Mouse (Mus musculus) MN1 (cell line): ENCODE data around the gene Ints4.
"Not testable (repeated sequence)": the region's sequence is repeated elsewhere in the genome, so short reads cannot be mapped to it uniquely, and the experiment has no call there.

Experiments used
- DNase-seq: peaks from one replicate; pipeline ENCODE4 v3.0.0-alpha.2; 2016; ENCODE audit warnings: low spot score

The Ints4 gene

DNA sequence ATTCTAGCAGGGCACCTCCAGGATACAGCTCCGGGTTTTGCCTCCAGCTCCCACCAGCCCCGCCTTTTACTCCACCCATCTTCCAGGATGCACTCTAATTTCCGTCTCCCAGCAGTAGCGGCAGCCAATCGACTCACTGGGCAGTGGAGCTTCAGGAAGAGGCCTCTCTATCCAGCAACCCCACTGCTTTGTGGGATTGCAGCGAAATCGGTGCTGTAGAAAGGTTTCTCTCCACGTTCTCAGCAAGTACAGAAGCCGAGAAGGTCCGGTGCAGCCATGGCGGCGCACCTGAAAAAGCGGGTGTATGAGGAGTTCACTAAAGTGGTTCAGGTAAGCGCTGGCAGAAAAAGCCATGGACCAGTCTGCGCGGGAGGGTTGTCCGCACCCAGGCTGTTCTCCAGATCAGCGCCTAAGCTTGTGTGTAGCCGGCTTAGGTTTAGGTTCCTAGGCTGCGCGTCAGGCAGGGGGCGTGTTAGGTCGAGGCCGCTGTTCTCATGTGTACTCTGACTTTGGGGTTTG lies at the start of gene Ints4:
Gene Ints4, plus strand, starts transcription at position 136 of the 519 bp plus-strand sequence.
- peak; percentile 93 for DNase-seq

DNA sequence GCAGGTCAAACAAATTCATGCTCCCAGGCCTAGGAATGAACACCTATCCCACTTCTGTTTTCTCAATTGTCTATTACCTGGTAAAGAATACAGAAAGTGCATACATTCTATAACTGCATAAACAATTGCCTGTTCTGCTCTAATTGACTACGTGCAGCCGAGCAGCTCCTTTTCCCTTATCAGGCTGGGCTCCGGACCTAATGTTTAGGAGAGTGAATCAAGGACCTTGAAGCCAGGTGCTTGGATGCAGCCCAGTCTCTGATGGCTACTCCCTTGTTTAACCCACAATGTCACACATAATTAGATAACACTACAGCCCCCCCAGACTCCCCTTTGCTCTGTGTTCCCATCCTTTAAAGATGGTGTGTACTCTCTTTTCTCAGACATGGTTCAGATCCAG lies 47.2 kb upstream of the Ints4 start:
- not testable (repeated sequence) for DNase-seq

DNA sequence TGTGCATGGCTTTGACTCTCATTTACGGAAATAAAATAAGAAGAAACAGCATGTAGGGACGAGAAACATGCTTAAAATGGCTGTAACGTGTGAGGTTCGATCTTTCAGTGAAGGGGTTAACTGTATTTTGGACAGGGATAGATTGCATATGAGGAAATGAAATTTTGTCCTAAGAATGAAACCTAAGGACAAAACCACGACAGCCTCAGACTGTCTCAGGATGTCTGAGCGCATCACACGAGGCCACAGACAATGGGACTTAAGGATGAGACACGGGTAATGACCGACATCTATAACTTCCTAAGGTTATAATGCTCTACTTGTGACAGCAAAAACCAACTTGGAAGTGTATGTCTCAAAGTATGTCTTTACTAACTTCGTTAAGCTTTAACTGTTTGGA lies 46.2 kb upstream of the Ints4 start:
- no peak for DNase-seq

DNA sequence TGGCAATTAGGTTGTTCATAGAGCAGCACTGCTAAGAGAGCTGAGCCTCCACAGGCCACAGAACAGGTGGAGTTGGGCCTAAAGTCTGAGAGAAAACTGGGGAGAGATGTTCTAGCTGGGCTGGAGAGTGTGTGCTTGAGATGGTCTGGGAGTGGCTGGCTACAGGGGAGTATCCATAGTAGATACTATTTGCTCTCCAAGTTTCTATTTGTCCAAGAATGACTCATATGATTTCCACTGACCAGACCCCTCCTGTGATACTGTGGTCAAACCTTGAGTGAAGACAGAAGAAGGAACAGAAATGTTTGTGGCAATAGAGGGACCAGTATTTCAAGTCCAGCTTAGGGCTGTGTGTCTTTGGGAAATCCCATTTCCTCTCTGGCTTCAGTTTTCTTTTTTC lies 41.8 kb upstream of the Ints4 start:
- no peak for DNase-seq

DNA sequence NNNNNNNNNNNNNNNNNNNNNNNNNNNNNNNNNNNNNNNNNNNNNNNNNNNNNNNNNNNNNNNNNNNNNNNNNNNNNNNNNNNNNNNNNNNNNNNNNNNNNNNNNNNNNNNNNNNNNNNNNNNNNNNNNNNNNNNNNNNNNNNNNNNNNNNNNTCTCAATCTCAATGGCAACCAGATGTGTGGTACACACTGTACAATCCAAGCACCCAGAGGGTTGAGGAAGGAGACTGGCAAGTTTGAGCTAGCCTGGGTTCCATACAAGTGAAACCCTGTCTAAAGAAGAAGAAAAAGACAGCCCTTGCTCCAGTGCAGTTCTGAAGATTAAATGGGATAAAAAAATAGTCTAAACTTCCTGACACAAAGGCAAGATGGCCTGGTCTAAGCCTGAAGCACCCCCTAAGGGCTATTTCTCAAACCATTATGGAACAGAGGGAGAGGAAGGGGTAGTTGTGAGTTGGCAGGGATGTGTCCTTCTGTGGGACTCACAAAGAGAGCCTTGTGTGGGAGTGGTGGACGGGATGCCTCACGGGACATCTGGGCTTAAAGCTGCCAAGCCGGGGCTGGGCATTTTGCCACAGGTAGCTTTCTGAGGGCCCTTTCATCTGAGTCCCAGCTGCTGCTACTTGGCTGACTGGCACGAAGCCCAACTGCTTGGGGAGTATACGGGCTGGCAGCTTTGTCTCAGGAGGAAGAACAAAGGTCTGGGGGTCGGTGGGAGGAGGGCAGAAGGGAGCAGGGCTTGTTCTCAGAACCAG lies 34.4 kb upstream of the Ints4 start:
- DNase-seq, result peak; percentile 92

DNA sequence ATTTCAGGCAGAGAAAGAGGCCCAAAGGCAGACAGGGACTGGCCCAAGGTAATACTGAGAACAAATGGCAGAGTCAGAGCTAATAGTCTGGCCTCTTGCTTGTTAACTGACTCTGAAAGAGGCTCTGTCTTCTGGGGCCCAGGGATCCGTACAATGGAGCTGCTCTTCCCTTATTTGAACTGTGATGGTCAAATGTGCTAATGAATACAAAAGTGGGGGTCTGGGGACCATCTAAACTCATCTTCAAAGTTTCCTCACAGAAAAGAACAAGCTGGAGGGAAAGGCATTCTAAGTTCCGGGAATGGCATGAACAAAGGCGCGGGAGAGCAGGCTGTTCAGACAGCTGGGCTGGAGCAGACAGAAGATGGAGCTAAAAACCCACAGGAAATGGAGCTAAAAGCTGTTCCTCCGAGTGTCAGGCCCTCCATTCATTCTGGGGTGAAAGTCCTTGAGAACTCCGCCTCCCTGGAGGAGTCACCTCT lies 33.7 kb upstream of the Ints4 start:
- DNase-seq, result peak; percentile 30

DNA sequence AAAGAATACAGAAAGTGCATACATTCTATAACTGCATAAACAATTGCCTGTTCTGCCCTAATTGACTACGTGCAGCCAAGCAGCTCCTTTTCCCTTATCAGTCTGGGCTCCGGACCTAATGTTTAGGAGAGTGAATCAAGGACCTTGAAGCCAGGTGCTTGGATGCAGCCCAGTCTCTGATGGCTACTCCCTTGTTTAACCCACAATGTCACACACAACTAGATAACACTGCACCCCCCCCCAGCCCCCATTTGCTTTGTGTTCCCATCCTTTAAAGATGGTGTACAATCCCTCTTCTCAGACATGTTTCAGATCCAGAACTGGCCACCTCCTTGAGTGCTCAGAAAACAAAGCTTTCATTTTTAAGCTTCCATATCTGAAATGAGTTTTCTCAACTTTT lies 29.7 kb upstream of the Ints4 start, which contains the start of gene Kctd14:
Gene Kctd14, plus strand, starts transcription at position 301 of the 400 bp plus-strand sequence.
- DNase-seq, result not testable (repeated sequence)

- no peak for DNase-seq
Measured at GRCm38 (mm10) chr7:97452196-97452595, 28.6 kb upstream of the Ints4 start.

GRCm38 (mm10) chr7:97453141-97453921 lies 27.4 kb upstream of the Ints4 start:
- DNase-seq, result no peak

- DNase-seq, result no peak
Measured at GRCm38 (mm10) chr7:97454795-97455194, 26.0 kb upstream of the Ints4 start.

DNA sequence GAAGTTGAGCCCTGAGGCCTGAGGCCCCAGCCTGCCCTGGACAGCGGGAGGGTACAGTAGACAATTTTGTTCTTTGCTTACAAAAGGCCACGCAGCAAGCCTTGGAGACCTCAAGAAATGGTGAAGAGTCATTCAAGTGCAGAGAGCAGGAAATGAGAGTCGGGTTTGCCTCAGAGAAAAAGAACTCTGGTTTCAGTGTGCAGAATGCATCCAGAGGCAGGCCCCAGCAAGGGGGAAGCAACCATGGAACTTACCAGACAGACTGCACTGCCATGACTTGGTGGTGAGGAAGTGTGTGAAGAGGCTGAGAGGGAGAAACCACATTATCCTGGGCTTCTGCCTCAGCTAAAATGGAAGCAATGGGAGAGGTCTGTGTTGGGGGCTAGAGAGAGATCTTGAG lies 25.2 kb upstream of the Ints4 start:
- DNase-seq, result no peak

DNA sequence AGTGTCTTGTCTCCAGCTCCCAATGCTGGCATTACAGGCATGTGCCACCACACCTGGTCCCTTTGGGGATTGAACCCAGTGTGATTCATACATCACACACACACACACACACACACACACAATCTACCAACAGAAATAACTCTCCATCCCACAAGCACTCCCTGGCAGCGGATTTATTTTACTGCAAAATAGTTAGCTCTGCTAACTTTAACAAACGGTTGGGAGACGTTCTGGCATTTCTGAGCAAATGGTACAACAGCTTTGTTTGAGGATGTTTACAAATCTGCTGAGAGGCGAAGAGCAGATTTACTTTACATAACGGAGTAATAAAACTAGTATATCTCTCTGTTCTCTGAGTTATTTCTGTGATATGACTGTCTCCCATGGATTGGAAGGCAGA lies 7.8 kb upstream of the Ints4 start:
- no peak for DNase-seq

- no peak for DNase-seq
Measured at GRCm38 (mm10) chr7:97479349-97479748, 1.4 kb upstream of the Ints4 start.

- no peak for DNase-seq
Measured at GRCm38 (mm10) chr7:97480290-97480689, 466 bp upstream of the Ints4 start.

GRCm38 (mm10) chr7:97483378-97483777 lies 2.6 kb downstream of the Ints4 start:
- no peak for DNase-seq

DNA sequence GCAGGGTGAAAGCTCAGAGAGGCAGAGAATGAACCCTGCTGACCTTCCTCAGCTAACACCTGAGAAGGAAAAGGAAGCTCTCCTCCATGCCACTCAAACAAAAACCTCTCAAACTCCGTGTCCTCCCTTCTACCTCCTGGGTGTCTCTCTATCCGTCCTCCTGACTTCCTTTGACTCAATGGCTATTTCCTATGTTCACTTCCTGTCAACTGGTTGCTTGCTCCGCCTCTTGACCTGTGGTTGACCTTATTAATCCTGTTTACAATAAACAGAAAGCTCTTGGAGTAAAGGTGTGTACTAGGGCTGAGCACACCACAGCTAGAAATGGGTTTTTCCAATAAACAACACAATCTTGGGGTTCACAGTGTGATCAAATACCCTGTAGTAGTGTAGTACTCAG lies 10.4 kb downstream of the Ints4 start:
- DNase-seq, result no peak

GRCm38 (mm10) chr7:97492420-97492819 lies 11.7 kb downstream of the Ints4 start:
- peak; percentile 70 for DNase-seq

- no peak for DNase-seq
Measured at GRCm38 (mm10) chr7:97495052-97495451, 14.3 kb downstream of the Ints4 start.

- DNase-seq, result no peak
Measured at GRCm38 (mm10) chr7:97500555-97501209, 19.9 kb downstream of the Ints4 start.

- peak; percentile 24 for DNase-seq
Measured at GRCm38 (mm10) chr7:97514786-97515185, 34.0 kb downstream of the Ints4 start.

DNA sequence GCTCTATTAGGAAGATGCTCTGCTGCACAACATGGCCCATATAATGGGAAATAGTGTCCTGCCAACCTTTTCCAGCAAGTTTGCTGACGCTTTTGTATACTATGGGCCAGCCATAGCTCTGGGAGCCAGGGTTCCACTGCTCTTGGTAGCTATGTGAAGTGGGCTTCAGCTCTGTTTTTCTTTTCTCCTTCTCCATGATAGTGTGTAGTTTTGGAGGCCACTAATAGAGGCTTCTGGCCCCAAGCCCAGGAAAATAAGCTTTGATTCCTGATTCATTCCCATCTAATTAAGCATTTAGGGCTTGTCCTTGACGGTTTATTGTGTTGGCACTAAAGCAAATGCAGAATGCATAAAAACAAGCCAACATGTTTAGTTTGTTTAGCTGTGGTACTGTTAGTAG lies 39.2 kb downstream of the Ints4 start:
- DNase-seq, result peak; percentile 11

- no peak for DNase-seq
Measured at GRCm38 (mm10) chr7:97535531-97535930, 54.8 kb downstream of the Ints4 start.
